Mouse (Mus musculus) limb, embryonic 11.5 days (tissue): ENCODE results near the gene Ppp1r26. TPM values are rescaled to one million over a fixed set of nuclear protein-coding genes. Genes with fewer than 3 reads are reported as not detected.

Experiments
- ATAC-seq: fragments of 200-750 bp; cut with Nextera tagmentation; 2 replicates; pipeline ENCODE4 v1.8.0; 2017; ENCODE audit warnings: low read depth; ENCODE audit not compliant: insufficient number of reproducible peaks, low FRiP score, low TSS enrichment
- DNase-seq: peaks from one replicate; pipeline ENCODE4 v3.0.0-alpha.2; 2015; ENCODE audit warnings: low spot score
- H3K27ac ChIP-seq: fragments of 300-500 bp; sonication (generic); replicated peaks from 2 replicates; pipeline ENCODE4 v1.5.1; 2014; ENCODE audit warnings: low read depth, mild to moderate bottlenecking, low read length
- H3K27me3 ChIP-seq: fragments of 300-500 bp; sonication (generic); 2 replicates; pipeline ENCODE4 v1.6.1; 2014; ENCODE audit warnings: mild to moderate bottlenecking, low read length, mixed read lengths; ENCODE audit not compliant: control insufficient read depth, insufficient read depth
- H3K36me3 ChIP-seq: fragments of 300-500 bp; sonication (generic); 2 replicates; pipeline ENCODE4 v1.6.1; 2014; ENCODE audit warnings: mild to moderate bottlenecking, low read length, moderate library complexity, mixed read lengths; ENCODE audit not compliant: control insufficient read depth, insufficient read depth
- H3K4me1 ChIP-seq: fragments of 300-500 bp; sonication (generic); 2 replicates; pipeline ENCODE4 v1.6.1; 2014; ENCODE audit warnings: low read length, mixed read lengths; ENCODE audit not compliant: control insufficient read depth, insufficient read depth
- H3K4me2 ChIP-seq: fragments of 300-500 bp; sonication (generic); 2 replicates; pipeline ENCODE4 v1.6.1; 2014; ENCODE audit warnings: low read depth, mild to moderate bottlenecking, moderate library complexity; ENCODE audit not compliant: severe bottlenecking
- H3K4me3 ChIP-seq: fragments of 300-500 bp; sonication (generic); 2 replicates; pipeline ENCODE4 v1.5.1; 2014; ENCODE audit warnings: low read depth, low read length
- H3K9ac ChIP-seq: fragments of 300-500 bp; sonication (generic); 2 replicates; pipeline ENCODE4 v1.6.1; 2014; ENCODE audit warnings: mild to moderate bottlenecking, low read length
- H3K9me3 ChIP-seq: fragments of 300-500 bp; sonication (generic); 2 replicates; pipeline ENCODE4 v1.6.1; 2016; ENCODE audit warnings: low read length; ENCODE audit not compliant: control insufficient read depth
- WGBS: fragments of 180-500 bp; shearing (Covaris S2); extraction: QIAGEN DNeasy Blood & Tissue Kit; methylation state at CpG from one replicate; pipeline ENCODE4 v1.1.7; 2014; 5-methylcytosine and 5-hydroxymethylcytosine counted together
- polyA plus RNA-seq: library from polyadenylated mRNA; unstranded; fragments of >200 nt; fragmentation: Nextera tagmentation; extraction: Ambion mirVana; gene quantifications from 2 replicates; pipeline ENCODE4 v1.2.1, GENCODE M21; 2014

The Ppp1r26 gene
- 5.3 and 5.4 TPM in 2 replicates for polyA plus RNA-seq

DNA sequence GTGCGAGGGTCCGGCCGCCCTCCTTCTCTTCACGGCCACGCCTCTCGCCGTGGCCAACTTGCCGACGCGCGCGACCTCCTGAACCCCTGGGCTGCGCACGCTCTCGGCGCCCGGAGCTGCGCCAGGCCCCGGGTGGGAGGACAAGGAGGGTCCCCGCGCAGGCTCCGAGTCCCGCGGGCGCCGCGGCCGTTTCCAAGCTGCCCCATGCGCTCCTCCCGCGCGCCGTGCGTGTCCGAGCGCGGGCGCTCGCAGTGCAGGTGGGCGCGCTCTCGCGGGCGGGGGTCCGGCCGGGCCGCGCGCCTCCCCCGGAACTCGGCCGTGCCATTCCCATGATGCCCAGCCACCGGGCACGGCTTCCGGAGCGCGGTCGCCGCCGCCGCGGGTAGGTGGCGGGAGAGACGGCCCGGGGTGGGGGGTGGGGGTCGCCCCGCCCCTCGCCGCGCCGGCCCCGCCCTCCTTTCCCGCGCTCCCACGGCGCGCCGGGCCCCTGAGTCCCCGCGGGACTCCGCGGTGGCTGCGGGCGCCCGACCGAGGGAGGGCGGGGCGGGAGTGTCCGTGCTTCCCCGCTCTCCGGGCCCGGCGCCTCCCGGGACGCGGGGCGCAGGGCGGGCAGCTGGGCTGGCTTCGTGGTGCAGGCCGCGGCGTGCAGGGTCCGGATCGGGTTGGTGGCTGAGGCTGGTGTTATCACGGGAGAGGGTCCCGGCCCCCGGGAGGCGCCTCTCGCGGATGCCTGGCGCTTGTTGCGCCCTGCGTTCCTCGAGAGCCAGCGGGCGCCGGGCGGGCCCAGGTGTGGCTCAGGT lies at the start of gene Ppp1r26:
TSS of gene Ppp1r26 (plus strand) at position 286 of the 800 bp plus-strand sequence.
- H3K4me3 ChIP-seq = peak within 1 kb of the TSS; percentile 62
- H3K9me3 ChIP-seq = no peaks in the 10 kb centered on the region
- peak within 1 kb of the TSS; percentile 78 for H3K9ac ChIP-seq
- H3K36me3 ChIP-seq = peaks cover 1% of the 10 kb centered on the region; the same call in 1 of the 2 replicates
- ATAC-seq (peak; percentile 20; the same call in 1 of the 2 replicates), DNase-seq (peak; percentile 58)
- H3K4me1 ChIP-seq = no peaks in the 10 kb centered on the region
- peak within 1 kb of the TSS; percentile 95 for H3K4me2 ChIP-seq
- 1% methylated on average over 101 of the region's 118 CpGs for WGBS
- H3K27me3 ChIP-seq = no peaks in the 10 kb centered on the region
- peak within 1 kb of the TSS; percentile 33; the same call in 1 of the 2 replicates for H3K27ac ChIP-seq

DNA sequence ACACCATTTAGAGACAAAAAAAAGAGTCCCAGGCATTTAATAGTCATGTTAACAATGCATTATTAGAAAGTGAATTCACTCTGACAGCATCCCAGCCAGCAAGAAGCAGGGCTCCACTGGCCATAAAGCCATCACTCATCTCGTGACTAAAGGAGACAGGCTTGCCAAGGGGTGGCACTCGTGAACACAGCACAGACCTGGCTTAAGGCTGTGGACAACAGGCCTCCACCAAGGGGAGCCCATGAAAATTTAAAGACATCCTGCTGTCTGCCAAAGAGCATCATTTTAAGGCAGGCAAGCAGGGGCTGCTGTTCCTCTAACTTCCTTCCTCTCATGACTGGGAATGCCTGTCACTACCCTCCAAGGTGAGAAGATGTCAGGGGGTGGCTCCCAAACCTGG lies 49.7 kb upstream of the Ppp1r26 start:
- Histone ChIP-seq H3K27me3 (no peaks in the 10 kb centered on the region), H3K27ac (no peak overlapping the region), H3K36me3 (no peaks in the 10 kb centered on the region), H3K4me3 (no peak overlapping the region), H3K9ac (no peak overlapping the region), H3K9me3 (no peaks in the 10 kb centered on the region), H3K4me1 (peaks cover 3% of the 10 kb centered on the region; the same call in 1 of the 2 replicates), H3K4me2 (no peak overlapping the region)
- no peak for DNase-seq
- ATAC-seq = no peak
- 34% methylated on average over 2 of the region's 2 CpGs for WGBS

DNA sequence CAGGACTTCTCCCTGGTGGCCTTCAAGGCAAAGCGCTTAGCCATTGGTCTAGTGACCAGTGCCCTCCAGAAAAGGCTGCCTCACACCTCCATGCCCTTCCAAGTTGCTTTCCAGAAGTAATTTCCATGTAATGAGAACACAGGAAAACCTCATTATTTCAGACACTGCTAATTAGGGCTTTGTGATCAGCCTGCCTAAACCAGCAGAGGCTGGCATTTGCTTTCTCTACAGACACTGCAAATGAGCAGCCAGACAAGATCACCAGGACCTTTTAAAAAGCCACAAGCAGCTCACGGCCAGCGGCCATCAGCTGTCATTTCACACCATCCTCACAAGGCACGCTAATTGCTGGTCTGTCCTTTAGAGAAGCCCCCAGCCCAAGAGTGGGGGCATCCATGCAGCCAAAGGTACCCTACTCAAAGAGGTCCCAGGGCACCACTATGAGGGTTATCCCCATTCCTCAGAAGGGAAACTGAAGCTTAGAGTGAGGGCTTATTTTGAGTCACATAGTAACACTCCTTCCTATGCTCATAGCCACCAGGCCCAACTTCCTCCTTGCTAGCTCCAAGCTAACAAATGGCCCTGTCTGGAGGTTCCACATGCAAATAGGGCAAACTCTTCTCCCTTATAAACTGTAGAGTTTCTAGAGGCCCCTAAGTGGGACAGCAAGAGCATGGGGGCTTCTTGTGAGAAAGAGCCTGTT lies 49.0 kb upstream of the Ppp1r26 start:
- DNase-seq (no peak), ATAC-seq (no peak)
- WGBS = 46% methylated on average over 4 of the region's 4 CpGs
- H3K4me2 ChIP-seq = no peak overlapping the region
- no peak overlapping the region for H3K27ac ChIP-seq
- H3K27me3 ChIP-seq = no peaks in the 10 kb centered on the region
- peaks cover 3% of the 10 kb centered on the region; the same call in 1 of the 2 replicates for H3K4me1 ChIP-seq
- no peaks in the 10 kb centered on the region for H3K36me3 ChIP-seq
- no peaks in the 10 kb centered on the region for H3K9me3 ChIP-seq
- no peak overlapping the region for H3K4me3 ChIP-seq
- no peak overlapping the region for H3K9ac ChIP-seq

DNA sequence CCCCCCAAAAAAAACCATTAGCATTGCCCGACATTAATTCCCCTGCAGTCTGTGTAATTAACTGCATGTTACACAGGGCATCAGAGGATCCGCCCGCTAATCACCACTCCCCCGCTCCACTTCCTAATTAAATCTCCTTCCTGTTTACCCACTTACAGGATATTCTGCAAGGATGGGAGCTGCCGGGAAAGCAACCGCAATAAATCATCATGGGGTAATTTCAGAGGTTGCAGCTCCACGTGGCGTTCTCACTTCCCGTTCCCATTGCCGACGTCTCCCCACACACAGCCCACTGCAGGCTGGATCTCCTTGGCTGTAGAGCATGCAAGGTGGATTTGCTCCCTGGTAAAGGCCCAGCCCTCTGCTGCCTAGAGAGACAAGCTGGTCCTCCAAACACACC lies 45.0 kb upstream of the Ppp1r26 start:
- no peak overlapping the region for H3K4me2 ChIP-seq
- H3K27me3 ChIP-seq = no peaks in the 10 kb centered on the region
- WGBS = 8% methylated on average over 11 of the region's 11 CpGs
- DNase-seq (peak; percentile 48), ATAC-seq (no peak)
- no peaks in the 10 kb centered on the region for H3K36me3 ChIP-seq
- no peak overlapping the region for H3K4me3 ChIP-seq
- no peak overlapping the region for H3K9ac ChIP-seq
- no peaks in the 10 kb centered on the region for H3K9me3 ChIP-seq
- H3K4me1 ChIP-seq = peaks cover 3% of the 10 kb centered on the region; the same call in 1 of the 2 replicates
- H3K27ac ChIP-seq = no peak overlapping the region

DNA sequence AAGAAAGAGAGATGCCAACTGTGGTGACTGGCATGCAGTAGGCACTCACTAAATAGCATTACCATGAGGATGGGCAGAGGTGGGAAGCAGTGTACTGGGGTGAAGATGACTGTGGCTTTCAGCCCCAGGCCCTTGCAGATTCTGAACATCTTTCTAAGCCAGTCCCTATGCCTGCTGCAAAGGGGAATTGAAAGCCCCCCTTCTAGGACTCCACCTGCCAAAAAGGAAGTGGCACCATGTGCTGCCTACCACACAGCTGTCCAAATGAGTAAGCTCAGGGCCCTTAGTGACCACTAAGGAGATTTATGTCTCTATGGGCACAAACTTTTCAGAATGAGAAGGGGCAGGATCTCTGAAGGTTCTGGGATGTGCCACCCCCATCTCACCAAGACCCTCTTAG lies 44.5 kb upstream of the Ppp1r26 start:
- Histone ChIP-seq H3K36me3 (no peaks in the 10 kb centered on the region), H3K9ac (no peak overlapping the region), H3K4me1 (peaks cover 3% of the 10 kb centered on the region; the same call in 1 of the 2 replicates), H3K9me3 (no peaks in the 10 kb centered on the region), H3K27me3 (no peaks in the 10 kb centered on the region), H3K27ac (no peak overlapping the region), H3K4me3 (no peak overlapping the region), H3K4me2 (no peak overlapping the region)
- no peak for DNase-seq
- no peak for ATAC-seq

DNA sequence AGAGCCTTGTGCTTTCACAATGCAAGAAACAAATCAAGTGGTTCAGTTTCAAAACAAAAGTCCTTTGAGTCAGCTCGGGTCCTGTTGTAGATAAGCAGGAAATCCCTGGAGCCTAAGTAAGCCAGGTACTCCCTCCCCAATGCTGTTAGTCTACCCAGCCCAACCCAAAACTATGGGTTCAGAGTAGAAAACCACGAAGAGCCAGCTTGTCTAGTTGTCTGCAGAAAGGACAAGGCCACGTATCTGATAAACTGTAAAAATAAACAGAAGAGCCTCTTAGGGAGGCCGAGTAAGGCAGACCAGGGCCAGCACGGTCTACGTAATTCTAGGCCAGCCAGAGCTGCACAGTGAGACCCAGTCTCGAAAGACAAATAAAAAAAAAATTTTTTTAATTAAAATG lies 38.8 kb upstream of the Ppp1r26 start:
- no peak overlapping the region for H3K4me3 ChIP-seq
- no peak overlapping the region for H3K27ac ChIP-seq
- 0 out of 2 replicates have a peak, but pooled peaks cover 3% of the 10 kb centered on the region for H3K4me1 ChIP-seq
- no peaks in the 10 kb centered on the region for H3K36me3 ChIP-seq
- WGBS = 70% methylated on average over 7 of the region's 7 CpGs
- H3K4me2 ChIP-seq = no peak overlapping the region
- no peaks in the 10 kb centered on the region for H3K27me3 ChIP-seq
- H3K9ac ChIP-seq = no peak overlapping the region
- no peaks in the 10 kb centered on the region for H3K9me3 ChIP-seq
- DNase-seq = no peak
- ATAC-seq = no peak

DNA sequence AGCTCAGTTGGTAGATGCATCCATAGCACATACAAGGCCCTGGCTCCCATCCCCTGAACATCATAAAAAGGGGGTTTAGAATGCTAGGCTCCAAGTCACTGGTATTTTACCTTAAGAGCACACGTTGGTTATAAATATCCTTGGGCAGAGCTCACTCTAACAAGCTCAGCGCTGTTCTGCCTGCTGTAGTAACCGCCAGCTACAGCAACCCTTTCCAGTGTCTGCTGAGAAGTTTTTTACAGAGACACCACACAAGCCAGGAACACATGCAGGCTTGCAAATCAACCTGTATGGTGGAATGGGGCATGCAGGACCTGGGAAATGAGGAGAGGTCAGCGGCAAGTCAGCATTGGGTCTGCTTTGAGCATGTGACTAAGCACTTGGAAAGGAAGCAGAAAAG lies 37.5 kb upstream of the Ppp1r26 start:
- peak overlapping the region; percentile 36; the same call in 1 of the 2 replicates for H3K27ac ChIP-seq
- 80% methylated on average over 4 of the region's 4 CpGs for WGBS
- no peak overlapping the region for H3K4me3 ChIP-seq
- no peak overlapping the region for H3K4me2 ChIP-seq
- H3K4me1 ChIP-seq = 0 out of 2 replicates have a peak, but pooled peaks cover 3% of the 10 kb centered on the region
- H3K9me3 ChIP-seq = no peaks in the 10 kb centered on the region
- DNase-seq (no peak), ATAC-seq (no peak)
- no peaks in the 10 kb centered on the region for H3K36me3 ChIP-seq
- no peak overlapping the region for H3K9ac ChIP-seq
- no peaks in the 10 kb centered on the region for H3K27me3 ChIP-seq

DNA sequence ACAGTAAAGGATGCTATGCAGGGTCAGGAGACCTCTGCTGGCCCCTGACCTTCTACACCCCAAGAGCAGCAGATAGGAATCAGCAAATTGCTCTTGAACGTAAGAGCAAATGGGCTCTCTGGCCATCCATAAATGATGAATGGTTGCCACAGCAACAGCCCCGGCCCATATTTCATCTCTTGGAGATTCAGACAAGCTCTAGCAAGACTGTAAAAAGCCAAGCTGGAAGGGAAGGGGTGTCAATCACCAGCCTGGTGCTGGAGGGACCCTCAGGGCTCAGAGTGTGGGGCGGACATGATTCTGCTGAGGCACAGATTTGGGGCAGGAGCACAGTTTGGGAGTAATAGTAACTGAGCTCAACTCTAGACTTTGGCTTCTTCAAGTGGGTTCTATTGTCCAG lies 37.0 kb upstream of the Ppp1r26 start:
- ATAC-seq = no peak
- WGBS = 64% methylated on average over 3 of the region's 3 CpGs
- Histone ChIP-seq H3K9me3 (no peaks in the 10 kb centered on the region), H3K4me2 (no peak overlapping the region), H3K4me3 (no peak overlapping the region), H3K9ac (no peak overlapping the region), H3K4me1 (0 out of 2 replicates have a peak, but pooled peaks cover 3% of the 10 kb centered on the region), H3K27ac (no peak overlapping the region), H3K27me3 (no peaks in the 10 kb centered on the region), H3K36me3 (no peaks in the 10 kb centered on the region)
- DNase-seq = no peak
